21 mouse cellular contexts compared by ENCODE assay signal in genomic region chr2:38872730-38873129, GRCm38 (mm10). TPM values are rescaled to one million over a fixed set of nuclear protein-coding genes. Genes with fewer than 3 reads are reported as not detected.
DNase-seq lines count a peak whose midpoint lies in the region; ATAC-seq and TF ChIP-seq lines count a peak whose summit lies in the region.
"Had no signal": no experiment of that assay in that cellular context is flagged by ENCODE, and none has a peak within 500 bp of the region (broad histone marks: within the 10 kb centered on the region; RNA-seq: fewer than 3 reads in every experiment).

No protein-coding gene starts in this region.

- no peaks in the 10 kb centered on the region for H3K27me3 ChIP-seq in hindbrain, postnatal 0 days (ENCODE audit: insufficient read depth, low read length)
- no peaks in the 10 kb centered on the region for H3K27me3 ChIP-seq in hindbrain, embryonic 10.5 days (ENCODE audit: insufficient read depth, poor library complexity, severe bottlenecking)
- H3K27me3 ChIP-seq in midbrain, embryonic 14.5 days (ENCODE audit: control insufficient read depth, insufficient read depth, low read length), result no peaks in the 10 kb centered on the region
- H3K27me3 ChIP-seq in midbrain, embryonic 10.5 days (ENCODE audit: low read depth, poor library complexity, severe bottlenecking), result no peaks in the 10 kb centered on the region
- H3K27me3 ChIP-seq: embryonic facial prominence, embryonic 12.5 days; forebrain, embryonic 12.5 days; heart, embryonic 15.5 days; hindbrain, embryonic 15.5 days had no signal

- no peak overlapping the region for H3K4me2 ChIP-seq in hindbrain, postnatal 0 days (ENCODE audit: low read depth, low read length)
- H3K4me2 ChIP-seq in midbrain, embryonic 14.5 days (ENCODE audit: low read length), result no peak overlapping the region
- H3K4me2 ChIP-seq: embryonic facial prominence, embryonic 12.5 days; forebrain, embryonic 12.5 days; heart, embryonic 11.5 days; heart, embryonic 15.5 days; hindbrain, embryonic 15.5 days had no signal

- TF ChIP-seq CTCF in hindbrain, postnatal 0 days (IDR thresholded peaks at IDR 0.05; ENCODE audit: low read depth), result no peak

- no peak for ATAC-seq in hindbrain, postnatal 0 days
- no peak for ATAC-seq in midbrain, embryonic 14.5 days (ENCODE audit: low FRiP score, low TSS enrichment)
- ATAC-seq: CD4-positive, CD25-positive, alpha-beta regulatory T cell, adult 4 months; inflammation-experienced regulatory T-cells, adult 6 months; intestine, postnatal 0 days had no signal

- no peaks in the 10 kb centered on the region for H3K4me1 ChIP-seq in hindbrain, postnatal 0 days (ENCODE audit: insufficient read depth, low read length)
- peaks cover 13% of the 10 kb centered on the region for H3K4me1 ChIP-seq in hindbrain, embryonic 10.5 days (replicated peaks)
- no peaks in the 10 kb centered on the region for H3K4me1 ChIP-seq in midbrain, embryonic 14.5 days (ENCODE audit: control insufficient read depth, insufficient read depth, low read length)
- H3K4me1 ChIP-seq in midbrain, embryonic 10.5 days, result peaks cover 14% of the 10 kb centered on the region
- H3K4me1 ChIP-seq: embryonic facial prominence, embryonic 12.5 days; forebrain, embryonic 12.5 days; heart, embryonic 15.5 days; hindbrain, embryonic 15.5 days had no signal

- DNase-seq in cerebellum, adult 11-12 months, result peak; percentile 6
- DNase-seq in cerebellum, postnatal 4 days (ENCODE audit: low spot score in 2 of 2), result no peak
- DNase-seq in cerebellum, postnatal 10 days, result peak; percentile 13 to 18
- DNase-seq in cerebellum, adult 9-11 months, result no peak
- peak; percentile 4 for DNase-seq in hindbrain, postnatal 0 days (ENCODE audit: low spot score)
- no peak for DNase-seq in hindbrain, embryonic 10.5 days (ENCODE audit: low spot score)
- peak; percentile 5 for DNase-seq in midbrain, embryonic 14.5 days
- no peak for DNase-seq in midbrain, embryonic 10.5 days (ENCODE audit: low spot score)
- DNase-seq: adrenal gland, postnatal 10 days; B cell, adult 2 months; gastrocnemius, postnatal 14 days; heart, adult 2 months had no signal

- 31% methylated on average over 1 of the region's 1 CpGs for WGBS in hindbrain, postnatal 0 days
- 80% methylated on average over 1 of the region's 1 CpGs for WGBS in hindbrain, embryonic 10.5 days
- WGBS in midbrain, embryonic 14.5 days, result 61% methylated on average over 1 of the region's 1 CpGs
- WGBS in midbrain, embryonic 10.5 days, result 88% methylated on average over 1 of the region's 1 CpGs

- no peak overlapping the region for H3K9ac ChIP-seq in hindbrain, postnatal 0 days (replicated peaks; ENCODE audit: low read length)
- H3K9ac ChIP-seq in midbrain, embryonic 14.5 days (replicated peaks; ENCODE audit: low read length), result no peak overlapping the region
- H3K9ac ChIP-seq: embryonic facial prominence, embryonic 12.5 days; forebrain, embryonic 12.5 days; heart, embryonic 15.5 days; hindbrain, embryonic 15.5 days had no signal

- 0 out of 2 replicates have a peak, but pooled peaks cover 3% of the 10 kb centered on the region for H3K36me3 ChIP-seq in hindbrain, postnatal 0 days (ENCODE audit: insufficient read depth, low read length)
- H3K36me3 ChIP-seq in hindbrain, embryonic 10.5 days, result peaks cover 53% of the 10 kb centered on the region
- peaks cover 23% of the 10 kb centered on the region for H3K36me3 ChIP-seq in midbrain, embryonic 14.5 days (ENCODE audit: control insufficient read depth, insufficient read depth, low read length)
- peaks cover 59% of the 10 kb centered on the region for H3K36me3 ChIP-seq in midbrain, embryonic 10.5 days
- H3K36me3 ChIP-seq: G1E; hindbrain, embryonic 15.5 days had no signal

- no peak overlapping the region for H3K4me3 ChIP-seq in hindbrain, postnatal 0 days (ENCODE audit: low read length)
- H3K4me3 ChIP-seq in hindbrain, embryonic 10.5 days, result no peak overlapping the region
- H3K4me3 ChIP-seq in midbrain, embryonic 14.5 days (replicated peaks; ENCODE audit: low read depth, low read length), result no peak overlapping the region
- no peak overlapping the region for H3K4me3 ChIP-seq in midbrain, embryonic 10.5 days
- H3K4me3 ChIP-seq: embryonic facial prominence, embryonic 12.5 days; forebrain, embryonic 12.5 days; heart, adult 2 months; heart, embryonic 15.5 days; hindbrain, embryonic 15.5 days had no signal

- H3K27ac ChIP-seq in hindbrain, postnatal 0 days, result no peak overlapping the region
- H3K27ac ChIP-seq in hindbrain, embryonic 10.5 days, result no peak overlapping the region
- no peak overlapping the region for H3K27ac ChIP-seq in midbrain, embryonic 14.5 days (replicated peaks; ENCODE audit: low read depth, low read length)
- H3K27ac ChIP-seq in midbrain, embryonic 10.5 days (replicated peaks), result no peak overlapping the region
- H3K27ac ChIP-seq: embryonic facial prominence, embryonic 12.5 days; forebrain, embryonic 12.5 days; heart, adult 2 months; heart, embryonic 15.5 days; hindbrain, embryonic 15.5 days had no signal

- H3K9me3 ChIP-seq in hindbrain, postnatal 0 days (ENCODE audit: low read length), result no peaks in the 10 kb centered on the region
- H3K9me3 ChIP-seq in hindbrain, embryonic 10.5 days, result no peaks in the 10 kb centered on the region
- no peaks in the 10 kb centered on the region for H3K9me3 ChIP-seq in midbrain, embryonic 14.5 days (ENCODE audit: control insufficient read depth, low read length)
- no peaks in the 10 kb centered on the region for H3K9me3 ChIP-seq in midbrain, embryonic 10.5 days (replicated peaks)
- H3K9me3 ChIP-seq: embryonic facial prominence, embryonic 12.5 days; forebrain, embryonic 12.5 days; G1E; heart, embryonic 15.5 days; hindbrain, embryonic 15.5 days had no signal

RNA-seq across cellular contexts. Expression of gene Nr6a1, which starts 54.8 kb away (rescaled TPM):
- total RNA-seq in hindbrain, postnatal 0 days (2014; rRNA removed), result 9.0 and 11.1 TPM in 2 replicates
- polyA plus RNA-seq in hindbrain, postnatal 0 days (2015; fragmentation: Nextera tagmentation; extraction: Ambion mirVana), result 1.6 and 1.8 TPM in 2 replicates
- 5.1 and 12.6 TPM in 2 replicates for polyA plus RNA-seq in hindbrain, embryonic 10.5 days (2016; fragmentation: Nextera tagmentation; extraction: Ambion mirVana)
- polyA plus RNA-seq in midbrain, embryonic 14.5 days (2014; fragmentation: Nextera tagmentation; extraction: Ambion mirVana), result 1.7 and 2.6 TPM in 2 replicates
- polyA plus RNA-seq in midbrain, embryonic 10.5 days (2016; fragmentation: Nextera tagmentation; extraction: Ambion mirVana), result 5.8 and 11.9 TPM in 2 replicates

RNA-seq across cellular contexts. Expression of gene Olfml2a, which starts 59.0 kb away (rescaled TPM):
- 7.5 and 8.8 TPM in 2 replicates for total RNA-seq in hindbrain, postnatal 0 days (2014; rRNA removed)
- polyA plus RNA-seq in hindbrain, postnatal 0 days (2015; fragmentation: Nextera tagmentation; extraction: Ambion mirVana), result 2.7 and 3.3 TPM in 2 replicates
- 1.7 and 2.1 TPM in 2 replicates for polyA plus RNA-seq in hindbrain, embryonic 10.5 days (2016; fragmentation: Nextera tagmentation; extraction: Ambion mirVana)
- polyA plus RNA-seq in midbrain, embryonic 14.5 days (2014; fragmentation: Nextera tagmentation; extraction: Ambion mirVana), result 0.98 and 2.2 TPM in 2 replicates
- polyA plus RNA-seq in midbrain, embryonic 10.5 days (2016; fragmentation: Nextera tagmentation; extraction: Ambion mirVana), result 1.5 and 2.0 TPM in 2 replicates
- polyA plus RNA-seq: CD4-positive, CD25-positive, alpha-beta regulatory T cell, adult 4 months; G1E had no signal

Comparison
In these comparisons a context has a peak if more than half of its experiments do, and no peak if none do; other contexts are left out.
1. DNase-seq: peak in cerebellum, adult 11-12 months (single experiment), cerebellum, postnatal 10 days (2 of 2), hindbrain, postnatal 0 days (single experiment) and midbrain, embryonic 14.5 days (single experiment); none in cerebellum, postnatal 4 days (0 of 2), cerebellum, adult 9-11 months (single experiment), hindbrain, embryonic 10.5 days (single experiment) and midbrain, embryonic 10.5 days (single experiment).